Mouse (Mus musculus): ENCODE results near the gene Zfp867. TPM values are rescaled to one million over a fixed set of nuclear protein-coding genes. Genes with fewer than 3 reads are reported as not detected.

The Zfp867 gene
- total and polyA plus RNA-seq, 3 experiments = 0.12 to 1.3 TPM; not detected in 1

- no peak overlapping the region for H3K9ac ChIP-seq (ENCODE audit: control insufficient read depth, low read depth, low read length, poor library complexity, severe bottlenecking)
- DNase-seq (ENCODE audit: low read depth, low spot score) = no peak
- peaks cover 7 to 8% of the 10 kb centered on the region in 2 experiments; a peak in 3 of 4 replicates for H3K36me3 ChIP-seq (ENCODE audit: control insufficient read depth in 1 of 2, insufficient read depth in 2 of 2, low read length in 2 of 2)
- H3K27ac ChIP-seq (ENCODE audit: control insufficient read depth, low read depth, low read length) = no peak overlapping the region
- peaks cover 6 to 8% of the 10 kb centered on the region in 2 experiments; a peak in 3 of 4 replicates for H3K4me1 ChIP-seq (ENCODE audit: control insufficient read depth in 1 of 2, insufficient read depth in 2 of 2, low read length in 2 of 2)
- no peak overlapping the region for H3K4me3 ChIP-seq (ENCODE audit: control insufficient read depth in 1 of 2, insufficient read depth in 1 of 2, low read depth in 2 of 2, low read length in 2 of 2)
- TF ChIP-seq CHD1 (IDR thresholded peaks at IDR 0.05; ENCODE audit: low read depth, low read length) (no peak), JUND (IDR thresholded peaks at IDR 0.05; ENCODE audit: low read depth, low read length) (no peak), GABPA (IDR thresholded peaks at IDR 0.05; ENCODE audit: low read depth, low read length) (no peak), CTCF (IDR thresholded peaks at IDR 0.05 in 2 of 3, conservative IDR thresholded peaks at IDR 0.05 in 1 of 3; ENCODE audit: control insufficient read depth in 1 of 3, insufficient read depth in 1 of 3, low read depth in 2 of 3, low read length in 3 of 3, poor library complexity in 1 of 3, severe bottlenecking in 1 of 3) (no peak), RAD21 (IDR thresholded peaks at IDR 0.05; ENCODE audit: low read depth, low read length) (no peak), ZMIZ1 (IDR thresholded peaks at IDR 0.05; ENCODE audit: low read depth, low read length) (no peak), POLR2AphosphoS5 (IDR thresholded peaks at IDR 0.05; ENCODE audit: borderline replicate concordance, low read depth, low read length) (no peak), TCF12 (IDR thresholded peaks at IDR 0.05; ENCODE audit: low read depth, low read length) (no peak), ZC3H11A (IDR thresholded peaks at IDR 0.05; ENCODE audit: low read depth, low read length) (no peak), KAT2A (conservative IDR thresholded peaks at IDR 0.05; ENCODE audit: low read depth, low read length) (no peak), UBTF (IDR thresholded peaks at IDR 0.05; ENCODE audit: borderline replicate concordance, insufficient read depth, low read depth, low read length) (no peak), SIN3A (IDR thresholded peaks at IDR 0.05; ENCODE audit: low read length) (no peak), MYB (IDR thresholded peaks at IDR 0.05; ENCODE audit: low read depth, low read length) (no peak), ZKSCAN1 (IDR thresholded peaks at IDR 0.05; ENCODE audit: low read depth, low read length) (no peak), TAL1 (IDR thresholded peaks at IDR 0.05; ENCODE audit: low read length) (no peak), USF1 (IDR thresholded peaks at IDR 0.05; ENCODE audit: low read depth, low read length) (no peak), MAX (IDR thresholded peaks at IDR 0.05; ENCODE audit: low read length) (no peak), MEF2A (IDR thresholded peaks at IDR 0.05; ENCODE audit: extremely low read depth, insufficient replicate concordance, low read depth, low read length, poor library complexity, severe bottlenecking) (no peak), HCFC1 (IDR thresholded peaks at IDR 0.05; ENCODE audit: low read depth, low read length) (no peak)
- H3K79me2 ChIP-seq (ENCODE audit: control insufficient read depth, insufficient read depth, low read length, poor library complexity) = no peaks in the 10 kb centered on the region; the same call in 1 of the 2 replicates
- H3K9me3 ChIP-seq (replicated peaks; ENCODE audit: insufficient read depth, low read length) = no peaks in the 10 kb centered on the region
- H3K27me3 ChIP-seq (ENCODE audit: control insufficient read depth in 1 of 2, insufficient read depth in 2 of 2, low read length in 2 of 2) = no peaks in the 10 kb centered on the region
These were observed 59.0 kb downstream of the Zfp867 start for GRCm38 (mm10) chr11:59412999-59413863.

All from MEL (cell line).